Mouse (Mus musculus) embryonic facial prominence, embryonic 13.5 days (tissue): ENCODE measurements at regions not wholly inside any gene's neighbourhood (a gene's known extent, or its start where the extent isn't known, plus 50 kb on each side); places are given as distances from the start of the nearest gene placed in this dataset.

Source experiments
- ATAC-seq: fragments of 200-750 bp; cut with Nextera tagmentation; 2 replicates; pipeline ENCODE4 v1.8.0; 2017; ENCODE audit warnings: low read depth; ENCODE audit not compliant: insufficient number of reproducible peaks, insufficient read depth, low FRiP score, low TSS enrichment
- H3K27ac ChIP-seq: fragments of 300-500 bp; sonication (generic); 2 replicates; pipeline ENCODE4 v1.5.1; 2015; ENCODE audit warnings: moderate library complexity, mild to moderate bottlenecking, inconsistent platforms
- H3K27me3 ChIP-seq: fragments of 300-500 bp; sonication (generic); 2 replicates; pipeline ENCODE4 v1.6.1; 2015; ENCODE audit warnings: mild to moderate bottlenecking, inconsistent platforms
- H3K36me3 ChIP-seq: fragments of 300-500 bp; sonication (generic); 2 replicates; pipeline ENCODE4 v1.6.1; 2015; ENCODE audit warnings: mild to moderate bottlenecking, inconsistent platforms
- H3K4me1 ChIP-seq: fragments of 300-500 bp; sonication (generic); 2 replicates; pipeline ENCODE4 v1.6.1; 2015; ENCODE audit warnings: inconsistent platforms
- H3K4me2 ChIP-seq: fragments of 300-500 bp; sonication (generic); 2 replicates; pipeline ENCODE4 v1.6.1; 2015; ENCODE audit warnings: moderate library complexity, mild to moderate bottlenecking, inconsistent platforms
- H3K4me3 ChIP-seq: fragments of 300-500 bp; sonication (generic); 2 replicates; pipeline ENCODE4 v1.5.1; 2015; ENCODE audit warnings: mild to moderate bottlenecking, inconsistent platforms
- H3K9ac ChIP-seq: fragments of 300-500 bp; sonication (generic); 2 replicates; pipeline ENCODE4 v1.6.1; 2015; ENCODE audit warnings: mild to moderate bottlenecking, inconsistent platforms
- H3K9me3 ChIP-seq: fragments of 300-500 bp; sonication (generic); 2 replicates; pipeline ENCODE4 v1.6.1; 2016; ENCODE audit warnings: inconsistent platforms
- WGBS: fragments of 180-500 bp; shearing (Covaris S2); methylation state at CpG from one replicate; pipeline ENCODE4 v1.1.7; 2015; ENCODE audit warnings: mixed read lengths; 5-methylcytosine and 5-hydroxymethylcytosine counted together

- Histone ChIP-seq H3K27ac (no peak overlapping the region), H3K9ac (no peak overlapping the region), H3K27me3 (no peaks in the 10 kb centered on the region), H3K9me3 (no peaks in the 10 kb centered on the region), H3K36me3 (no peaks in the 10 kb centered on the region), H3K4me1 (no peaks in the 10 kb centered on the region), H3K4me2 (no peak overlapping the region), H3K4me3 (no peak overlapping the region)
- ATAC-seq = no peak
- WGBS = 56% methylated on average over 1 of the region's 1 CpGs
These were observed 875.4 kb downstream of the Tmem114 start for GRCm38 (mm10) chr16:7549568-7549967.

- no peak overlapping the region for H3K4me2 ChIP-seq
- no peaks in the 10 kb centered on the region for H3K27me3 ChIP-seq
- H3K4me3 ChIP-seq = no peak overlapping the region
- no peaks in the 10 kb centered on the region for H3K4me1 ChIP-seq
- no peaks in the 10 kb centered on the region for H3K36me3 ChIP-seq
- WGBS = 29% methylated on average over 4 of the region's 4 CpGs
- H3K27ac ChIP-seq = no peak overlapping the region
- ATAC-seq = no peak
- no peak overlapping the region for H3K9ac ChIP-seq
- no peaks in the 10 kb centered on the region for H3K9me3 ChIP-seq
These were observed 880.9 kb downstream of the Tmem114 start for GRCm38 (mm10) chr16:7544067-7544466.

GRCm38 (mm10) chr16:7529811-7530210, 895.1 kb downstream of the Tmem114 start:
- Histone ChIP-seq H3K4me1 (peaks cover 16% of the 10 kb centered on the region), H3K9ac (no peak overlapping the region), H3K27ac (no peak overlapping the region), H3K4me2 (no peak overlapping the region), H3K36me3 (no peaks in the 10 kb centered on the region), H3K4me3 (no peak overlapping the region), H3K9me3 (no peaks in the 10 kb centered on the region), H3K27me3 (no peaks in the 10 kb centered on the region)
- 78% methylated on average over 2 of the region's 2 CpGs for WGBS
- ATAC-seq = no peak

GRCm38 (mm10) chr16:7528963-7529362, 896.0 kb downstream of the Tmem114 start:
- no peaks in the 10 kb centered on the region for H3K27me3 ChIP-seq
- 10% methylated on average over 5 of the region's 5 CpGs for WGBS
- H3K36me3 ChIP-seq = no peaks in the 10 kb centered on the region
- no peak overlapping the region for H3K4me3 ChIP-seq
- no peaks in the 10 kb centered on the region for H3K9me3 ChIP-seq
- H3K4me1 ChIP-seq = peaks cover 16% of the 10 kb centered on the region
- H3K9ac ChIP-seq = no peak overlapping the region
- H3K27ac ChIP-seq = peak overlapping the region; percentile 51; the same call in 1 of the 2 replicates
- ATAC-seq = no peak
- peak overlapping the region; percentile 32; the same call in 1 of the 2 replicates for H3K4me2 ChIP-seq

- H3K9ac ChIP-seq = no peak overlapping the region
- H3K4me3 ChIP-seq = no peak overlapping the region
- peak overlapping the region; percentile 51 for H3K27ac ChIP-seq
- H3K4me1 ChIP-seq = peaks cover 16% of the 10 kb centered on the region
- H3K9me3 ChIP-seq = no peaks in the 10 kb centered on the region
- H3K36me3 ChIP-seq = no peaks in the 10 kb centered on the region
- 26% methylated on average over 6 of the region's 6 CpGs for WGBS
- no peaks in the 10 kb centered on the region for H3K27me3 ChIP-seq
- peak; percentile 59; the same call in 1 of the 2 replicates for ATAC-seq
- peak overlapping the region; percentile 32 for H3K4me2 ChIP-seq
These were observed 896.8 kb downstream of the Tmem114 start for GRCm38 (mm10) chr16:7527923-7528776.

DNA sequence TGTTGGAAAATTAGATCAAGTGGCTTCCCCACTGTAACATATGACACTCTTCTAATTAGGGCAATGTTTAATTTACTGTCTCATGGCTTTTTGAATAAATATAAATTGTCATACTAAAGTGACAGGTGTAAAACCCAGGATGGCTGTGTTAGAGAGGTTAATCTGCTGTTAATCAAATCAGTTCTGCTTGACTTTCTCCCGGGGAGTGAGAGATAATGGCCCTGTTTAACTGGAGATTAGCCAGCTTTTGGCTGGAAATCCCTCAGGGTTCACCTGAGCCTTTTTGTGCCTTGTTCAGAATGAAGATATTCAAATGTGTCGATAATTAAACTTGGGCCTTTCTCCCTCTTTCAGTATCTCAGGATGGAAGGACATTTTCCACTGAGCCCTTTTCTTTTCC, 906.2 kb downstream of the Tmem114 start:
- ATAC-seq = no peak
- Histone ChIP-seq H3K4me3 (no peak overlapping the region), H3K4me2 (no peak overlapping the region), H3K36me3 (no peaks in the 10 kb centered on the region), H3K9me3 (peaks cover 18% of the 10 kb centered on the region), H3K27ac (no peak overlapping the region), H3K9ac (no peak overlapping the region), H3K27me3 (no peaks in the 10 kb centered on the region), H3K4me1 (no peaks in the 10 kb centered on the region)
- WGBS = 52% methylated on average over 2 of the region's 2 CpGs
